Mouse (Mus musculus) thymus, adult 2 months (tissue): ENCODE data around the gene Smoc2.

Source experiments
- CTCF ChIP-seq: fragments of 200-500 bp; IDR thresholded peaks from 2 replicates; pipeline ENCODE4 v1.5.1; 2012; ENCODE audit warnings: mild to moderate bottlenecking, control low read depth, low read length, moderate library complexity, borderline replicate concordance; ENCODE audit not compliant: control insufficient read depth, poor library complexity, insufficient read depth; ENCODE audit errors: extremely low read depth
- POLR2A ChIP-seq: fragments of 200-500 bp; IDR thresholded peaks from 2 replicates; pipeline ENCODE4 v1.6.1; 2012; ENCODE audit warnings: mild to moderate bottlenecking, low read length, control low read depth, moderate library complexity; ENCODE audit not compliant: control insufficient read depth, poor library complexity, insufficient read depth; ENCODE audit errors: extremely low read depth

- TF ChIP-seq POLR2A (no peak), CTCF (no peak)
Measured at GRCm38 (mm10) chr17:14295146-14295545, 15.8 kb downstream of the Smoc2 start.
